In genomic region chr2:27228809-27229480, GRCm38 (mm10) we compare ENCODE assay signal across 15 mouse cellular contexts. TPM values are rescaled to one million over a fixed set of nuclear protein-coding genes. Genes with fewer than 3 reads are reported as not detected.
DNase-seq lines count a peak whose midpoint lies in the region; ATAC-seq and TF ChIP-seq lines count a peak whose summit lies in the region.
"Had no signal": no experiment of that assay in that cellular context is flagged by ENCODE, and none has a peak within 500 bp of the region (broad histone marks: within the 10 kb centered on the region; RNA-seq: fewer than 3 reads in every experiment).

No protein-coding gene starts in this region.

- H3K4me2 ChIP-seq in midbrain, postnatal 0 days (ENCODE audit: low read depth, low read length, poor library complexity, severe bottlenecking), result no peak overlapping the region
- no peak overlapping the region for H3K4me2 ChIP-seq in midbrain, embryonic 15.5 days
- H3K4me2 ChIP-seq in stomach, postnatal 0 days (replicated peaks; ENCODE audit: low read depth), result no peak overlapping the region
- H3K4me2 ChIP-seq: embryonic facial prominence, embryonic 12.5 days had no signal

- H3K36me3 ChIP-seq in midbrain, postnatal 0 days (ENCODE audit: insufficient read depth, low read length), result no peaks in the 10 kb centered on the region
- no peaks in the 10 kb centered on the region for H3K36me3 ChIP-seq in midbrain, embryonic 15.5 days (replicated peaks)
- no peaks in the 10 kb centered on the region for H3K36me3 ChIP-seq in stomach, postnatal 0 days (ENCODE audit: control insufficient read depth, insufficient read depth, low read length)
- H3K36me3 ChIP-seq: embryonic facial prominence, embryonic 12.5 days had no signal

- H3K9me3 ChIP-seq in midbrain, postnatal 0 days (ENCODE audit: low read length), result no peaks in the 10 kb centered on the region
- H3K9me3 ChIP-seq in midbrain, embryonic 15.5 days, result no peaks in the 10 kb centered on the region
- H3K9me3 ChIP-seq in stomach, postnatal 0 days (ENCODE audit: control insufficient read depth, low read length), result no peaks in the 10 kb centered on the region
- H3K9me3 ChIP-seq: embryonic facial prominence, embryonic 12.5 days; megakaryocyte, embryonic 14.5 days had no signal

- no peak for ATAC-seq in midbrain, postnatal 0 days (ENCODE audit: low FRiP score)
- ATAC-seq in midbrain, embryonic 15.5 days (replicated peaks), result no peak
- ATAC-seq in stomach, postnatal 0 days (ENCODE audit: low FRiP score, low TSS enrichment), result no peak
- ATAC-seq: activated CD4-positive, CD25-positive, alpha-beta regulatory T cell, adult 4 months had no signal

- no peaks in the 10 kb centered on the region for H3K4me1 ChIP-seq in midbrain, postnatal 0 days (ENCODE audit: insufficient read depth, low read length)
- no peaks in the 10 kb centered on the region for H3K4me1 ChIP-seq in midbrain, embryonic 15.5 days
- H3K4me1 ChIP-seq in stomach, postnatal 0 days (replicated peaks; ENCODE audit: control insufficient read depth, insufficient read depth), result no peaks in the 10 kb centered on the region; the same call in 1 of the 2 replicates
- H3K4me1 ChIP-seq: embryonic facial prominence, embryonic 12.5 days had no signal

- 87% methylated on average over 5 of the region's 5 CpGs for WGBS in midbrain, postnatal 0 days
- 81% methylated on average over 5 of the region's 5 CpGs for WGBS in midbrain, embryonic 15.5 days
- WGBS in stomach, postnatal 0 days, result 82% methylated on average over 5 of the region's 5 CpGs

- peak; percentile 41 to 44 for DNase-seq in heart, postnatal 10 days
- no peak for DNase-seq in heart, adult 9 months (ENCODE audit: low spot score in 2 of 2)
- DNase-seq in midbrain, postnatal 0 days (ENCODE audit: low spot score), result no peak
- no peak for DNase-seq in stomach, postnatal 0 days (ENCODE audit: low spot score)
- no peak for DNase-seq in adrenal gland, adult 18-20 months (ENCODE audit: low spot score in 2 of 2)
- no peak for DNase-seq in gastrocnemius, postnatal 10 days
- DNase-seq: gastrocnemius, postnatal 36 days; heart, postnatal 14 days; kidney, adult 18-20 months; retina, postnatal 1 day had no signal

- no peaks in the 10 kb centered on the region for H3K27me3 ChIP-seq in midbrain, postnatal 0 days (ENCODE audit: insufficient read depth, low read length)
- H3K27me3 ChIP-seq in midbrain, embryonic 15.5 days (replicated peaks), result no peaks in the 10 kb centered on the region
- no peaks in the 10 kb centered on the region for H3K27me3 ChIP-seq in stomach, postnatal 0 days (ENCODE audit: control insufficient read depth, insufficient read depth, low read length)
- H3K27me3 ChIP-seq: embryonic facial prominence, embryonic 12.5 days had no signal

- intact Hi-C loops in heart, postnatal 10 days (cut with DNase I), result no loop called here

- H3K27ac ChIP-seq in midbrain, postnatal 0 days (ENCODE audit: low read depth, low read length), result no peak overlapping the region
- no peak overlapping the region for H3K27ac ChIP-seq in midbrain, embryonic 15.5 days
- H3K27ac ChIP-seq in stomach, postnatal 0 days (replicated peaks), result no peak overlapping the region
- H3K27ac ChIP-seq: embryonic facial prominence, embryonic 12.5 days; hindbrain, postnatal 0 days had no signal

- H3K9ac ChIP-seq in midbrain, postnatal 0 days (replicated peaks; ENCODE audit: low read length, poor library complexity, severe bottlenecking), result no peak overlapping the region
- no peak overlapping the region for H3K9ac ChIP-seq in midbrain, embryonic 15.5 days
- H3K9ac ChIP-seq in stomach, postnatal 0 days (ENCODE audit: low read length), result no peak overlapping the region
- H3K9ac ChIP-seq: embryonic facial prominence, embryonic 12.5 days had no signal

- no peak for TF ChIP-seq EP300 in stomach, postnatal 0 days (optimal IDR thresholded peaks at IDR 0.05)

- peak; percentile 15 for TF ChIP-seq CTCF in midbrain, postnatal 0 days (IDR thresholded peaks at IDR 0.05)
- TF ChIP-seq CTCF in stomach, postnatal 0 days (IDR thresholded peaks at IDR 0.05; ENCODE audit: low read depth), result 0 out of 2 replicates have a peak, but pooled peaks have one; percentile 15

- H3K4me3 ChIP-seq in midbrain, postnatal 0 days (ENCODE audit: low read depth, low read length), result no peak overlapping the region
- H3K4me3 ChIP-seq in midbrain, embryonic 15.5 days, result no peak overlapping the region
- no peak overlapping the region for H3K4me3 ChIP-seq in stomach, postnatal 0 days (ENCODE audit: low read depth, low read length)
- H3K4me3 ChIP-seq: embryonic facial prominence, embryonic 12.5 days; megakaryocyte, embryonic 14.5 days had no signal

RNA-seq across cellular contexts. Expression of gene Sardh, which starts 19.2 kb away (rescaled TPM):
- 10 to 100 TPM; 18.4 to 19.3 TPM for total RNA-seq in heart, postnatal 10 days (2021)
- 9.5 and 11.8 TPM in 2 replicates for total RNA-seq in midbrain, postnatal 0 days (2014; rRNA removed)
- 7.4 and 8.9 TPM in 2 replicates for polyA plus RNA-seq in midbrain, postnatal 0 days (2015; fragmentation: Nextera tagmentation; extraction: Ambion mirVana)
- polyA plus RNA-seq in midbrain, embryonic 15.5 days (2015; fragmentation: Nextera tagmentation; extraction: Ambion mirVana), result 4.6 and 6.5 TPM in 2 replicates
- 7.2 and 8.9 TPM in 2 replicates for polyA plus RNA-seq in stomach, postnatal 0 days (2015; fragmentation: Nextera tagmentation; extraction: Ambion mirVana)
- total RNA-seq in adrenal gland, adult 18-20 months (2021), result 1 to 10 TPM; 7.0 to 9.2 TPM
- total RNA-seq in gastrocnemius, postnatal 10 days (2021), result 1 to 10 TPM; 5.2 to 7.8 TPM

Comparison
In these comparisons a context has a peak if more than half of its experiments do, and no peak if none do; other contexts are left out.
1. DNase-seq: peak in heart, postnatal 10 days (2 of 2); none in heart, adult 9 months (0 of 2), midbrain, postnatal 0 days (single experiment), stomach, postnatal 0 days (single experiment), adrenal gland, adult 18-20 months (0 of 2) and gastrocnemius, postnatal 10 days (single experiment).